Mouse (Mus musculus): ENCODE results near the gene Xkr7. TPM values are rescaled to one million over a fixed set of nuclear protein-coding genes. Genes with fewer than 3 reads are reported as not detected.

The Xkr7 gene
- polyA plus RNA-seq, 1 experiment from 2014 or later, result not detected

- WGBS (ENCODE audit: insufficient replicate concordance), result 49% methylated on average over 5 of the region's 5 CpGs
- Histone ChIP-seq H3K4me2 (no peak overlapping the region), H3K27ac (replicated peaks) (no peak overlapping the region), H3K9me3 (replicated peaks) (no peaks in the 10 kb centered on the region), H3K36me3 (replicated peaks) (no peaks in the 10 kb centered on the region), H3K4me1 (replicated peaks) (peaks cover 8% of the 10 kb centered on the region; the same call in 1 of the 2 replicates), H3K4me3 (replicated peaks) (no peak overlapping the region), H3K9ac (no peak overlapping the region), H3K27me3 (peaks cover 74% of the 10 kb centered on the region)
- ATAC-seq (ENCODE audit: insufficient read depth), result no peak
These were observed 2.0 kb downstream of the Xkr7 start for GRCm38 (mm10) chr2:153033545-153034230.

- ATAC-seq (ENCODE audit: insufficient read depth), result no peak
- Histone ChIP-seq H3K27me3 (peaks cover 44% of the 10 kb centered on the region), H3K27ac (replicated peaks) (no peak overlapping the region), H3K36me3 (replicated peaks) (no peaks in the 10 kb centered on the region), H3K4me2 (no peak overlapping the region), H3K4me1 (replicated peaks) (peaks cover 6% of the 10 kb centered on the region; the same call in 1 of the 2 replicates), H3K9me3 (replicated peaks) (no peaks in the 10 kb centered on the region), H3K9ac (no peak overlapping the region), H3K4me3 (replicated peaks) (no peak overlapping the region)
- 5% methylated on average over 2 of the region's 2 CpGs for WGBS (ENCODE audit: insufficient replicate concordance)
These were observed 5.0 kb downstream of the Xkr7 start for GRCm38 (mm10) chr2:153036690-153037089.

GRCm38 (mm10) chr2:153043886-153044285, 12.2 kb downstream of the Xkr7 start:
- ATAC-seq (ENCODE audit: insufficient read depth), result no peak
- no peak overlapping the region for H3K4me3 ChIP-seq (replicated peaks)
- H3K27ac ChIP-seq (replicated peaks), result no peak overlapping the region
- H3K4me2 ChIP-seq, result no peak overlapping the region
- WGBS (ENCODE audit: insufficient replicate concordance), result 49% methylated on average over 3 of the region's 3 CpGs
- no peaks in the 10 kb centered on the region; the same call in none of the 2 replicates for H3K27me3 ChIP-seq
- H3K9me3 ChIP-seq (replicated peaks), result no peaks in the 10 kb centered on the region
- H3K36me3 ChIP-seq (replicated peaks), result no peaks in the 10 kb centered on the region
- no peak overlapping the region for H3K9ac ChIP-seq
- no peaks in the 10 kb centered on the region for H3K4me1 ChIP-seq (replicated peaks)

GRCm38 (mm10) chr2:153045884-153046299, 14.2 kb downstream of the Xkr7 start:
- WGBS (ENCODE audit: insufficient replicate concordance), result 7% methylated on average over 8 of the region's 8 CpGs
- no peak for ATAC-seq (ENCODE audit: insufficient read depth)
- no peaks in the 10 kb centered on the region; the same call in 1 of the 2 replicates for H3K27me3 ChIP-seq
- no peak overlapping the region for H3K4me3 ChIP-seq (replicated peaks)
- no peaks in the 10 kb centered on the region for H3K36me3 ChIP-seq (replicated peaks)
- H3K9ac ChIP-seq, result no peak overlapping the region
- H3K9me3 ChIP-seq (replicated peaks), result no peaks in the 10 kb centered on the region
- H3K4me2 ChIP-seq, result no peak overlapping the region
- H3K27ac ChIP-seq (replicated peaks), result no peak overlapping the region
- no peaks in the 10 kb centered on the region for H3K4me1 ChIP-seq (replicated peaks)

DNA sequence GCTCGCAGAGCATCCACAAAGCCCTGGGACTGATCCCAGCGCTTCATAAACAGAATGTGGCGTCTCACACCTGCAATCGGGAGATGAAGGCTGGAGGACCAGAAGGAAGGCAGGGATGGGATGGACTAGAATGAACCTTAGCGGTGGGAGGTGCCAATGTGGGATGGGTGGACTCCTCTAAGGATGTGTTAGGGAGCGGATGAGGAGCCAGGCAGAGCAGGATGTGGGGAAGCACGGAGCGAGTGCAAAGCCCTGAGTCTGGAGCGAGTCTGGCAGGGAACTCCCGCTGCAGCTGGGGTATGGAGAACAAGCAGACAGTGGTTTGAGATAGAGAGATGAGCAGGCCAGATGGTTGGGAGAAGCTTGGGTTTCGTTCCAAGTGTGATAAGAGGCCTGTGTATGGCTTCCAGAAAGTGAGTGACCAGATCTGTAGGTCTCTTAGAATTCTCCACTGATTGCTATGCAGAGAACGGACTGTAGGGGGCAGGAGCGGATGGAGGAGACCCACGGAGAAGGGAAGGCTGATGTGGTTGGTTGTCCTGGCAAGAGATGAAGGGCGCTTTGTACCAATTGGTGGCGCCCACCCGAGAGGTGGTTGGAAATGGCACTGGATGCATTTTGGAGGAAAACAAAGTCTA, 16.3 kb downstream of the Xkr7 start:
- H3K9me3 ChIP-seq (replicated peaks), result no peaks in the 10 kb centered on the region
- H3K4me3 ChIP-seq (replicated peaks), result no peak overlapping the region
- 36% methylated on average over 17 of the region's 17 CpGs for WGBS (ENCODE audit: insufficient replicate concordance)
- H3K4me1 ChIP-seq (replicated peaks), result no peaks in the 10 kb centered on the region
- ATAC-seq (ENCODE audit: insufficient read depth), result no peak
- H3K36me3 ChIP-seq (replicated peaks), result no peaks in the 10 kb centered on the region
- no peak overlapping the region for H3K4me2 ChIP-seq
- peaks cover 15% of the 10 kb centered on the region for H3K27me3 ChIP-seq
- no peak overlapping the region for H3K27ac ChIP-seq (replicated peaks)
- no peak overlapping the region for H3K9ac ChIP-seq

DNA sequence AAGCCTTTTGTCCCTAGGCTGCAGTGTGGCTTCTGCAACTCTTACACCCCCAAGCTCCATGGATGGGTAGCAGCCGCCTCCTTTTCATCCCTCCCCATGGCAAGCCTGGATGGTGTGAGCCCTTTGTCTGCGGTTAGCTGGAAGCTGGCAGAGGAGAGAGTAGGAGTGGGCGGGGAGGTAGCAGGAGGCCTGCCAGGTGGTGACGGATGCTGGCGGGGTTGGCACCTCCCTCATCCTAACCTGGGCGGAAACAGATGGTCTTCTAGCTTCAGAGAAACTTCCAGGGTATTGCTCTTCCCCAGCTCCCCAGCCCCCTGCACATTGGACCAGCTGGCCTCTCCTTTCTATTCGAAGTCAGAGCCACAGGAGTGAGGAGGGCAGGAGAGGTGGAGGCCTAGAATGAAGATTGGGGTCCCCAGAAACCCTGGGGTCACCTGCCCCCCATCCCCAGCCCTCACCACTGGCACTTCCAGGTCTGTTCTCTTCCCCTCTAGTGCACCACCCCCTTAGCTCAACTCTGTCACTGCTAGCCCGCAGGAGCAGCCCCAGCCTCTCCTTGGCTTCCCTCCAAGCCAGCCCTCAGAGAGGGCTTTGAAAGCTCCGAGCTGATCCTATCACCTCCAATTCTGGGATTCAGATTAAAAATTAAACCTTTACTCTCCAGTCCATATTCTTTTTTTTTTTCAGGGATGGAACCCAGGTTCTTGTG, 17.8 kb downstream of the Xkr7 start:
- H3K36me3 ChIP-seq (replicated peaks), result no peaks in the 10 kb centered on the region
- no peak overlapping the region for H3K27ac ChIP-seq (replicated peaks)
- H3K9ac ChIP-seq, result no peak overlapping the region
- no peak for ATAC-seq (ENCODE audit: insufficient read depth)
- H3K4me3 ChIP-seq (replicated peaks), result no peak overlapping the region
- peaks cover 27% of the 10 kb centered on the region for H3K27me3 ChIP-seq
- H3K9me3 ChIP-seq (replicated peaks), result no peaks in the 10 kb centered on the region
- no peak overlapping the region for H3K4me2 ChIP-seq
- no peaks in the 10 kb centered on the region for H3K4me1 ChIP-seq (replicated peaks)
- 46% methylated on average over 9 of the region's 9 CpGs for WGBS (ENCODE audit: insufficient replicate concordance)

- no peak for ATAC-seq (ENCODE audit: insufficient read depth)
- WGBS (ENCODE audit: insufficient replicate concordance), result 66% methylated on average over 4 of the region's 4 CpGs
- H3K9me3 ChIP-seq (replicated peaks), result no peaks in the 10 kb centered on the region
- H3K9ac ChIP-seq, result no peak overlapping the region
- no peaks in the 10 kb centered on the region for H3K4me1 ChIP-seq (replicated peaks)
- H3K4me3 ChIP-seq (replicated peaks), result no peak overlapping the region
- peaks cover 28% of the 10 kb centered on the region for H3K27me3 ChIP-seq
- no peak overlapping the region for H3K4me2 ChIP-seq
- no peaks in the 10 kb centered on the region for H3K36me3 ChIP-seq (replicated peaks)
- H3K27ac ChIP-seq (replicated peaks), result no peak overlapping the region
These were observed 18.3 kb downstream of the Xkr7 start for GRCm38 (mm10) chr2:153049997-153050358.

GRCm38 (mm10) chr2:153051095-153051494, 19.4 kb downstream of the Xkr7 start:
- no peaks in the 10 kb centered on the region for H3K36me3 ChIP-seq (replicated peaks)
- ATAC-seq (ENCODE audit: insufficient read depth), result no peak
- H3K4me1 ChIP-seq (replicated peaks), result no peaks in the 10 kb centered on the region
- no peak overlapping the region for H3K4me2 ChIP-seq
- H3K27me3 ChIP-seq, result peaks cover 28% of the 10 kb centered on the region
- no peaks in the 10 kb centered on the region for H3K9me3 ChIP-seq (replicated peaks)
- no peak overlapping the region for H3K9ac ChIP-seq
- H3K4me3 ChIP-seq (replicated peaks), result no peak overlapping the region
- 65% methylated on average over 6 of the region's 6 CpGs for WGBS (ENCODE audit: insufficient replicate concordance)
- no peak overlapping the region for H3K27ac ChIP-seq (replicated peaks)

GRCm38 (mm10) chr2:153051537-153051936, 19.9 kb downstream of the Xkr7 start:
- Histone ChIP-seq H3K27ac (replicated peaks) (no peak overlapping the region), H3K4me1 (replicated peaks) (no peaks in the 10 kb centered on the region), H3K4me2 (no peak overlapping the region), H3K27me3 (peaks cover 28% of the 10 kb centered on the region), H3K9ac (no peak overlapping the region), H3K9me3 (replicated peaks) (no peaks in the 10 kb centered on the region), H3K4me3 (replicated peaks) (no peak overlapping the region), H3K36me3 (replicated peaks) (no peaks in the 10 kb centered on the region)
- 28% methylated on average over 9 of the region's 9 CpGs for WGBS (ENCODE audit: insufficient replicate concordance)
- no peak for ATAC-seq (ENCODE audit: insufficient read depth)

DNA sequence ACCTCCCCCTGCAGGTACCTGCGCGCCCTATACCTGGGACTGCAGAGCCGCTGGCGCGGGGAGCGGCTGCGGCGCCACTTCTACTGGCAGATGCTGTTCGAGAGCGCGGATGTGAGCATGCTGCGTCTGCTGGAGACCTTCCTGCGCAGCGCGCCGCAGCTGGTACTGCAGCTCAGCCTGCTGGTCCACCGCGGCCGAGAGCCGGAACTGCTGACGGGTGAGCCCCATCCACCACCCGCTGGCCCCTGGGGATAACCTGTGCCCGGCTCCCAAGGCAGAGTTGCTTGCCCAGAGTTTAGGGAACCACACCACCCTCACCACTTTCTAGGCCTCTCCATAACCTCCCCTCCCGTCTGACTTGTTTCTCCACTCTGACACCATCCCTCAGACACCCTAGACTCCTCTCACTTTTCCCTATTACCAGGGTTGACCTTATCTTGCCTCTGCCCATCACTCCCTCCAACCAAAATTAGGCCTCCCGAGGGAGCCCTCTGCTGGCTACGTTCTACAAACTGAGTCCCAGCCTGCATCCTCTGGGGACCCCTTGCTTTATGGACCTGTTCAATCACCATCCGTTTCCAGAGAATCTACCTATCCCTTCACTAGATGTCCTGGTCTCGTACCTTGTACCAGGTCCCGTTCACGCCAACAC, 21.2 kb downstream of the Xkr7 start:
- H3K4me1 ChIP-seq (replicated peaks), result no peaks in the 10 kb centered on the region

GRCm38 (mm10) chr2:153053896-153054295, 22.2 kb downstream of the Xkr7 start:
- H3K36me3 ChIP-seq (replicated peaks), result no peaks in the 10 kb centered on the region
- H3K9ac ChIP-seq, result no peak overlapping the region
- H3K4me2 ChIP-seq, result no peak overlapping the region
- H3K27ac ChIP-seq (replicated peaks), result no peak overlapping the region
- 68% methylated on average over 8 of the region's 8 CpGs for WGBS (ENCODE audit: insufficient replicate concordance)
- ATAC-seq (ENCODE audit: insufficient read depth), result no peak
- H3K4me3 ChIP-seq (replicated peaks), result no peak overlapping the region
- H3K9me3 ChIP-seq (replicated peaks), result no peaks in the 10 kb centered on the region
- H3K4me1 ChIP-seq (replicated peaks), result no peaks in the 10 kb centered on the region
- peaks cover 28% of the 10 kb centered on the region for H3K27me3 ChIP-seq

More for the DNA sequence above, 21.2 kb downstream of the Xkr7 start:
- Histone ChIP-seq H3K9ac (no peak overlapping the region), H3K4me3 (replicated peaks) (no peak overlapping the region), H3K4me2 (peak overlapping the region; percentile 18; the same call in 1 of the 2 replicates), H3K27me3 (peaks cover 28% of the 10 kb centered on the region), H3K9me3 (replicated peaks) (no peaks in the 10 kb centered on the region), H3K27ac (replicated peaks) (no peak overlapping the region), H3K36me3 (replicated peaks) (no peaks in the 10 kb centered on the region)
- 6% methylated on average over 30 of the region's 30 CpGs for WGBS (ENCODE audit: insufficient replicate concordance)
- no peak for ATAC-seq (ENCODE audit: insufficient read depth)
